In the genomic region with DNA sequence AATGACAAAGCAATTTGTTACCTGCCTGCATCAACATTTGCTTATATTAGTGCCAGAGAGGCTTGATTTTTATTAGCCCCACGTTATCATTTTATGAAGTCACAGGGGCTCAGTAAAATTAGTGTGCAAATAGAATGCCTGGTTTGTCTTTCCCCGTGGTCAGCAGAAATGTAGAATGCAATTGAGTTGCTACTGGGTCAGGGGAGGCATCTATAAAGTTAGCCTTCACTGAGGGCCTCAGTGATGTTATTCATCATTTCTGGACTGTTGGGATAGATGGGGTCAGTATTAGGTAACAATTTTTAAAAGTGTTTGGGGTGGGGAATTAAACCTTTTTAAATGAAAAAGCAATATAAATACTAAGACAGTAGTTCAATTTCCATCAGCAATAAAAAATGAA, we compare ENCODE assay signal across 30 mouse cellular contexts.
"Had no signal": no experiment of that assay in that cellular context is flagged by ENCODE, and none has a peak within 500 bp of the region (broad histone marks: within the 10 kb centered on the region; RNA-seq: fewer than 3 reads in every experiment).

No protein-coding gene starts in this region.

- H3K27ac ChIP-seq: left cerebral cortex, adult 2 months; limb, embryonic 10.5 days; limb, embryonic 12.5 days; limb, embryonic 13.5 days; limb, embryonic 15.5 days; liver, embryonic 12.5 days; liver, embryonic 13.5 days; liver, embryonic 14.5 days; liver, embryonic 15.5 days; lung, embryonic 15.5 days; macrophage; midbrain, embryonic 10.5 days; midbrain, embryonic 12.5 days; midbrain, embryonic 13.5 days; midbrain, embryonic 15.5 days had no signal

- H3K4me2 ChIP-seq: limb, embryonic 12.5 days; limb, embryonic 13.5 days; limb, embryonic 15.5 days; liver, embryonic 11.5 days; liver, embryonic 12.5 days; liver, embryonic 13.5 days; liver, embryonic 15.5 days; lung, embryonic 14.5 days; lung, embryonic 15.5 days; midbrain, embryonic 12.5 days; midbrain, embryonic 13.5 days; midbrain, embryonic 15.5 days had no signal

- H3K4me1 ChIP-seq: limb, embryonic 10.5 days; limb, embryonic 12.5 days; limb, embryonic 13.5 days; limb, embryonic 15.5 days; liver, embryonic 12.5 days; liver, embryonic 13.5 days; liver, embryonic 15.5 days; lung, embryonic 15.5 days; megakaryocyte, embryonic 14.5 days; midbrain, embryonic 10.5 days; midbrain, embryonic 12.5 days; midbrain, embryonic 13.5 days; midbrain, embryonic 15.5 days had no signal

- H3K9me3 ChIP-seq: limb, embryonic 10.5 days; limb, embryonic 12.5 days; limb, embryonic 13.5 days; limb, embryonic 15.5 days; liver, embryonic 12.5 days; liver, embryonic 13.5 days; liver, embryonic 15.5 days; lung, embryonic 15.5 days; midbrain, embryonic 10.5 days; midbrain, embryonic 12.5 days; midbrain, embryonic 13.5 days; midbrain, embryonic 15.5 days had no signal

- H3K27me3 ChIP-seq: limb, embryonic 12.5 days; limb, embryonic 13.5 days; limb, embryonic 15.5 days; liver, embryonic 12.5 days; liver, embryonic 13.5 days; liver, embryonic 15.5 days; lung, embryonic 15.5 days; megakaryocyte, embryonic 14.5 days; midbrain, embryonic 12.5 days; midbrain, embryonic 13.5 days; midbrain, embryonic 15.5 days had no signal

- ATAC-seq: liver, embryonic 12.5 days; liver, postnatal 0 days; lung, postnatal 0 days; midbrain, embryonic 13.5 days; midbrain, embryonic 15.5 days had no signal

- DNase-seq: left cerebral cortex, postnatal 4 days; liver; liver, embryonic 13.5 days; liver, postnatal 0 days; lung, adult 18-20 months; lung, adult 2 months; lung, embryonic 14.5 days; lung, postnatal 10 days; lung, postnatal 14 days; lung, postnatal 36 days; lung, postnatal 4 days; midbrain, embryonic 14.5 days had no signal

- H3K4me3 ChIP-seq: left cerebral cortex, adult 2 months; limb, embryonic 10.5 days; limb, embryonic 12.5 days; limb, embryonic 13.5 days; limb, embryonic 15.5 days; liver, embryonic 12.5 days; liver, embryonic 13.5 days; liver, embryonic 15.5 days; lung, embryonic 15.5 days; megakaryocyte, embryonic 14.5 days; midbrain, embryonic 10.5 days; midbrain, embryonic 12.5 days; midbrain, embryonic 13.5 days; midbrain, embryonic 15.5 days; myocyte had no signal

- H3K9ac ChIP-seq: limb, embryonic 12.5 days; limb, embryonic 13.5 days; limb, embryonic 15.5 days; liver, embryonic 12.5 days; liver, embryonic 13.5 days; liver, embryonic 14.5 days; liver, embryonic 15.5 days; liver, postnatal 0 days; lung, embryonic 14.5 days; lung, embryonic 15.5 days; midbrain, embryonic 12.5 days; midbrain, embryonic 13.5 days; midbrain, embryonic 15.5 days had no signal

- H3K36me3 ChIP-seq: limb, embryonic 10.5 days; limb, embryonic 12.5 days; limb, embryonic 13.5 days; limb, embryonic 15.5 days; liver, embryonic 12.5 days; liver, embryonic 13.5 days; liver, embryonic 15.5 days; lung, embryonic 15.5 days; midbrain, embryonic 10.5 days; midbrain, embryonic 12.5 days; midbrain, embryonic 13.5 days; midbrain, embryonic 15.5 days had no signal
